Mouse (Mus musculus): Measurements from ENCODE around the gene Krt79.

GRCm38 (mm10) chr15:101924635-101925034 lies 15.5 kb downstream of the Krt79 start, which contains the start of gene Krt4:
- TF ChIP-seq POLR2A (IDR thresholded peaks at IDR 0.05; ENCODE audit: borderline replicate concordance, insufficient read depth, low read length): no peak
- no peak for TF ChIP-seq CTCF (IDR thresholded peaks at IDR 0.05; ENCODE audit: borderline replicate concordance, insufficient read depth, low read depth, low read length)

All from cerebellum, adult 2 months (tissue).